Comparison of ENCODE assay signal across 8 mouse cellular contexts in the genomic region with DNA sequence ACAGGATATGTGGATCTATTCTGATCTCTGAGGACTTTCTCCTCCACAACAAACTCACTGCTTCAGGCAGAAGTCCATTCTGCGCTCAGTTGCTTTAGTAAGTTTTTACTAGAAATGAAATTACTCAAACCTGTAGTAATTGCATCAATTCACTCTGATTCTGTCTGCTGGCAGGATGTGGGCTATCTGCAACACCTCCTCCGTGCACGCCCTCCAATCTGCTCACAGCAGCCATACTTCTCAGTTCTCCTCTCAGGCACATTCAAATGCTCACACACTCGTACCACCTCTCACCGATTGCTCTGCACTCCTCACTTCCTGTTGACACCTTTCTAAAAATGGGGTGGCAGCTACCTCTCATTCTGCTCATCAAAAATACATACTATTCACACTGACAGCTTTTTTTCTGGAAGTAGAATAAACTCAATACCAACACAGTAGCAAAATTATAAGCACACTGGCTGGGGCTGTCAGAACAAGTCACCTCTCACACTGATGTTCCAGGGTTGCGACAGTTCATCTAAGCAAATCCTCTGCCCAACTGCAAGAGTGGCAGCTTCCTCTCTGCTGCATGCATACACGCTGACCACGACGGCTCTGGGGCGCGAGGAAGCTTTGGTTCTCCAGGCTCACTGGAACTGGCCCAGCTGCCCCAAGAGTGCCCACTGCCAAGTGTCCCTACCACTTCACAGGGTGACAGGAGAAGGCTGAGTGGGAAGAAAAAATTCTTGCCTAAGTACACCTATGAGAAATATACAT. TPM values are rescaled to one million over a fixed set of nuclear protein-coding genes. Genes with fewer than 3 reads are reported as not detected.
DNase-seq lines count a peak whose midpoint lies in the region; ATAC-seq and TF ChIP-seq lines count a peak whose summit lies in the region.

No protein-coding gene starts in this region.

- no peak overlapping the region for H3K4me3 ChIP-seq in kidney, embryonic 14.5 days (ENCODE audit: low read length)
- no peak overlapping the region for H3K4me3 ChIP-seq in bone marrow, adult 2 months (replicated peaks; ENCODE audit: control insufficient read depth, low read depth, low read length)
- H3K4me3 ChIP-seq in stomach, embryonic 14.5 days (ENCODE audit: low read depth, low read length): no peak overlapping the region
- no peak overlapping the region for H3K4me3 ChIP-seq in kidney, embryonic 15.5 days (replicated peaks)

- no peak for TF ChIP-seq POLR2A in bone marrow, adult 2 months (IDR thresholded peaks at IDR 0.05; ENCODE audit: borderline replicate concordance, control insufficient read depth, low read depth, low read length)

- H3K4me1 ChIP-seq in kidney, embryonic 14.5 days (ENCODE audit: control insufficient read depth, insufficient read depth, low read length): peaks cover 15% of the 10 kb centered on the region; the same call in 1 of the 2 replicates
- peaks cover 11% of the 10 kb centered on the region for H3K4me1 ChIP-seq in bone marrow, adult 2 months (ENCODE audit: control insufficient read depth, insufficient read depth, low read length)
- H3K4me1 ChIP-seq in stomach, embryonic 14.5 days (ENCODE audit: control insufficient read depth, insufficient read depth, low read length): peaks cover 17% of the 10 kb centered on the region
- peaks cover 23% of the 10 kb centered on the region for H3K4me1 ChIP-seq in kidney, embryonic 15.5 days

- peak; percentile 23 for DNase-seq in kidney, postnatal 10 days
- DNase-seq in lung, postnatal 10 days: peak; percentile 43
- no peak for DNase-seq in c-Kit-positive CD71-positive TER-119-positive erythroid progenitor cells, embryonic 14.5 days (ENCODE audit: low spot score)
- no peak for DNase-seq in urinary bladder, postnatal 4 days (ENCODE audit: low spot score in 2 of 2)

- H3K9me3 ChIP-seq in kidney, embryonic 14.5 days (ENCODE audit: control insufficient read depth, low read length): no peaks in the 10 kb centered on the region
- no peaks in the 10 kb centered on the region for H3K9me3 ChIP-seq in stomach, embryonic 14.5 days (ENCODE audit: control insufficient read depth, low read depth, low read length)
- no peaks in the 10 kb centered on the region for H3K9me3 ChIP-seq in kidney, embryonic 15.5 days (replicated peaks)

- 76% methylated on average over 11 of the region's 11 CpGs for WGBS in kidney, embryonic 14.5 days
- 11% methylated on average over 11 of the region's 11 CpGs for WGBS in bone marrow, adult 2 months
- WGBS in stomach, embryonic 14.5 days: 67% methylated on average over 11 of the region's 11 CpGs
- 71% methylated on average over 11 of the region's 11 CpGs for WGBS in kidney, embryonic 15.5 days

- no peak overlapping the region for H3K4me2 ChIP-seq in kidney, embryonic 14.5 days (replicated peaks; ENCODE audit: low read depth, low read length)
- no peak overlapping the region for H3K4me2 ChIP-seq in stomach, embryonic 14.5 days (replicated peaks; ENCODE audit: low read depth, low read length)
- H3K4me2 ChIP-seq in kidney, embryonic 15.5 days: no peak overlapping the region

- no peak for ATAC-seq in kidney, embryonic 14.5 days (ENCODE audit: low FRiP score, low TSS enrichment)
- ATAC-seq in stomach, embryonic 14.5 days (ENCODE audit: insufficient number of reproducible peaks, insufficient read depth, low FRiP score, low read depth): peak; percentile 49; the same call in 1 of the 2 replicates
- ATAC-seq in kidney, embryonic 15.5 days (replicated peaks; ENCODE audit: low FRiP score): no peak

- H3K27me3 ChIP-seq in kidney, embryonic 14.5 days (ENCODE audit: control insufficient read depth, insufficient read depth, low read length): no peaks in the 10 kb centered on the region
- H3K27me3 ChIP-seq in stomach, embryonic 14.5 days (ENCODE audit: control insufficient read depth, insufficient read depth, low read length): no peaks in the 10 kb centered on the region
- H3K27me3 ChIP-seq in kidney, embryonic 15.5 days: no peaks in the 10 kb centered on the region

- TF ChIP-seq CTCF in bone marrow, adult 2 months (IDR thresholded peaks at IDR 0.05; ENCODE audit: control insufficient read depth, insufficient read depth, low read length): no peak

- no peak overlapping the region for H3K9ac ChIP-seq in kidney, embryonic 14.5 days (ENCODE audit: low read depth, low read length)
- H3K9ac ChIP-seq in stomach, embryonic 14.5 days (replicated peaks; ENCODE audit: low read depth, low read length): no peak overlapping the region
- H3K9ac ChIP-seq in kidney, embryonic 15.5 days: no peak overlapping the region

- H3K27ac ChIP-seq in kidney, embryonic 14.5 days (ENCODE audit: low read depth, low read length): no peak overlapping the region
- H3K27ac ChIP-seq in bone marrow, adult 2 months (ENCODE audit: control insufficient read depth, insufficient read depth, low read depth, low read length, poor library complexity): peak overlapping the region; percentile 51
- peak overlapping the region; percentile 63; the same call in 1 of the 2 replicates for H3K27ac ChIP-seq in stomach, embryonic 14.5 days (ENCODE audit: low read length)
- no peak overlapping the region for H3K27ac ChIP-seq in kidney, embryonic 15.5 days

- H3K36me3 ChIP-seq in kidney, embryonic 14.5 days (ENCODE audit: control insufficient read depth, insufficient read depth, low read length): peaks cover 25% of the 10 kb centered on the region
- H3K36me3 ChIP-seq in stomach, embryonic 14.5 days (ENCODE audit: control insufficient read depth, insufficient read depth, low read length): peaks cover 16% of the 10 kb centered on the region
- peaks cover 30% of the 10 kb centered on the region for H3K36me3 ChIP-seq in kidney, embryonic 15.5 days

RNA-seq across cellular contexts. Expression of gene Bptf, which starts 29.3 kb away (rescaled TPM):
- 51.7 and 51.8 TPM in 2 replicates for polyA plus RNA-seq in kidney, embryonic 14.5 days (2014; fragmentation: Nextera tagmentation; extraction: Ambion mirVana)
- 37.4 and 43.4 TPM in 2 replicates for polyA plus RNA-seq in bone marrow, adult 2 months (2011; ENCODE audit: insufficient read depth, insufficient read length, low replicate concordance, missing spikeins)
- 43.9 and 57.0 TPM in 2 replicates for polyA plus RNA-seq in stomach, embryonic 14.5 days (2014; fragmentation: Nextera tagmentation; extraction: Ambion mirVana)
- 31.4 and 35.0 TPM in 2 replicates for polyA plus RNA-seq in kidney, embryonic 15.5 days (2015; fragmentation: Nextera tagmentation; extraction: Ambion mirVana)

Comparison
In these comparisons a context has a peak if more than half of its experiments do, and no peak if none do; other contexts are left out.
1. DNase-seq: peak in kidney, postnatal 10 days (single experiment) and lung, postnatal 10 days (single experiment); none in c-Kit-positive CD71-positive TER-119-positive erythroid progenitor cells, embryonic 14.5 days (single experiment) and urinary bladder, postnatal 4 days (0 of 2).
2. H3K27ac ChIP-seq: peak in bone marrow, adult 2 months (single experiment) and stomach, embryonic 14.5 days (single experiment); none in kidney, embryonic 14.5 days (single experiment) and kidney, embryonic 15.5 days (single experiment).